Mouse (Mus musculus) kidney, adult 8-10 months (tissue): ENCODE results near the gene Prkacb.

Source experiments
- DNase-seq, 2 experiments: peaks; one replicate each; pipeline ENCODE4 v3.0.0; 2022

Gene Prkacb

GRCm38 (mm10) chr3:146712305-146712704 is 100.5 kb downstream of the Prkacb start:
- DNase-seq, result no peak

DNA sequence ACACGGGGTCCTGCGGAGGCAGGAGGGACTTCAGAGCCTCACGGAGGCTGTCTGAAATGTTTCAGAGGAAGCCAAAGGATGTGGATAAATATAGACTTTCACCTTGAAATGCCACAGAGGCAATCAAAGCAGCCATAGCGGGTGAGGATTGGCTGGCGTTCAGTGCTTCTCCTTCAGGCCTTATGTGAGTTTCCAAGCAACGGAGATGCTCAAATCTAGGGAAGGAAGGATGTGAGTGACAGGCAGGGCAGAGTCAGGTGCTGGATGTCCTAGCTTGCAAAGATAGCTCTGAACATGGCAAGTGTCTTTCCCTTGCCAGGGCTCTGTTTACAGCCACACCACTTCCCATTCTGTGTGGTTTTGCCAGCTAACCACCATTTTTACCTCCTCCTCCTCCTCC is 101.2 kb downstream of the Prkacb start:
- DNase-seq, result no peak

DNA sequence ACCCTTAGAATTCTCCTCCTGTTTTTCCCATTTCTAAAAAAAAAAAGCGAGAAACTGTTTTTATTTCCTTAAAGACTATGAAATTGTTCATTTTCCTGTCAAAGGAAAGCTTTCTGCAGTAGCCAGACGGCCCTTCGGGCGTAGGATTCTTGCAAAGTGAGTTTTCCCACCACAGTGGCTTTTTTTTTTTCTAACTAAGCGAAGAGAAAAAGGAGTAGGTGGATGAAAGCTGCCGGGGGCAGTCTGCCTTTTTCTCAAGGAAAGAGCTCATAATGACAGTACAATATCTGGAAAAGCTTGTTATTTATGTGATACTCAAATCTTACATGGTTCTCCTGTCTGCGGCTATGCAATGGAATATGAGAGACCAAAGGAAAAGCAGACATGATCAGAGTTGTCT is 101.7 kb downstream of the Prkacb start:
- DNase-seq, result no peak

- DNase-seq, result no peak
Observed at GRCm38 (mm10) chr3:146709086-146709485, 103.7 kb downstream of the Prkacb start.

DNA sequence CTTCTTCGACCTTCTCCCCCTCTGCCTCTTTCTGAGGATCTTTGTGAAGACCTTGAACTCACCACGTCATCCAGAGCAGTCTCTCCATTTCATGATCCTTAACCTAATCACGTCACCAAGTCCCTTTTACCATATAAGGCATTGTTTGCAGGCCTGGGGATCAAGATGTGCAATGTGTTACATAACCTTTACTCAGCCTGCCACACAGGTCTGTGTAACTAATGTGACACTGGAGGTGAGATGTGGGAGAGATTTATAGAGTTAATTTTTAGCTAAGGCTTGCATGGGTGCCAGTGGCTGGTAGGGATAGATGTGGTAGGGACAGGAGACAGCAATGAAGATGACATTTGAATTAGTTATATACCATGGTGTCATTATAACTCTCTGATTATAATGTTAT is 104.4 kb downstream of the Prkacb start:
- peak in 1 of 2 experiments; percentile 6 for DNase-seq

- no peak for DNase-seq
Observed at GRCm38 (mm10) chr3:146704099-146704498, 108.7 kb downstream of the Prkacb start.

- DNase-seq, result no peak
Observed at GRCm38 (mm10) chr3:146700051-146700450, 112.7 kb downstream of the Prkacb start.

GRCm38 (mm10) chr3:146698982-146699381 is 113.8 kb downstream of the Prkacb start:
- no peak for DNase-seq

DNA sequence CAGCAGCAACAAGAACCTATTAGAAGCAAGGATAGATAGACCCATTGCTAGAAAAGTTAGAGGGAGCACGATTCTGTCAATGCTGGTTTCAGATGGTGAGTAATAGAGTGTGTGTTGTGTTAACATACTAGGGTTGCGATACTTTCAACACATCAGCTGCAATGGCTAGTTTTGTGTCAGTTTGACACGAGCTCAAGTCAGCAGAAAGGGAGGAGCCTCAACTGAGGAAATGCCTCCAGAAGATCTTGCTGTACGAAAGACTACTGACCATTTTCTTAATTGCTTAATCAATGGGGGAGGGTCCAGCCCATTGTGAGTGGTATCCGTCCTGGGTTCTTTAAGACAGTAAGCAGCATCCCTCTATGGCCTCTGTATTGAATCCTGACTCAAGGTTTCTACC is 120.2 kb downstream of the Prkacb start:
- no peak for DNase-seq

DNA sequence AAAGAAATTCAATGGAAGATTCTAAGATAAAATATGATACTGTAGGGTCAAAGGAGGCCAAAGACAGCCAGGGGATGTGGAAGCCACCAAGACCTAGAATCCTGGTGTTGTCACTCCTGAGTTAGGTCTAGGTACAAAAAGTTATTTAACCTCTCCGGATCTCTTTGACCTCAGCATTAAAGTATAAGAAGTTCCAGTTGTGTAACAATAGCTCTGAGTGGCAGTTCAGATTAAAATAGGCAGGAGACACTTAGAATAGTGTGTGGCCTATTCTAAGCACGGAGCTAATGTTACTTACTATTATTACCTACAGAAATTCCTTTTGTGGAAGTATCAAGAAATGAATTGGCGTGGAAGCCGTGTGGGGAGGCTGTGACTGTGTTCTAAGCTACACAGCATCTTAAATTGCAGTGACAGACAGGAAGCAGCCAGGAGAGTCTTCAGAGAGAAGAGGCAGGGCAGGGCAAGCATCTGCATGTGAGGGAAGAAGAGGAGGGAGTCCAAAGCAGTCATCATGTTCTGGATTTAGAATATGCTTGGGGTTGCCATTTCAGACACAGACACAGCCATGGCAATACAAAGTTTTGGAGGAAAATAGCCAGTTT is 125.6 kb downstream of the Prkacb start:
- no peak for DNase-seq

GRCm38 (mm10) chr3:146686428-146686827 is 126.4 kb downstream of the Prkacb start:
- DNase-seq, result no peak

- peak; percentile 9 to 11 for DNase-seq
Observed at GRCm38 (mm10) chr3:146684811-146685675, 127.7 kb downstream of the Prkacb start, which contains the start of gene Samd13. Samd13 (minus strand) TSS chr3:146685592.

GRCm38 (mm10) chr3:146683095-146683494 is 129.7 kb downstream of the Prkacb start:
- no peak for DNase-seq

DNA sequence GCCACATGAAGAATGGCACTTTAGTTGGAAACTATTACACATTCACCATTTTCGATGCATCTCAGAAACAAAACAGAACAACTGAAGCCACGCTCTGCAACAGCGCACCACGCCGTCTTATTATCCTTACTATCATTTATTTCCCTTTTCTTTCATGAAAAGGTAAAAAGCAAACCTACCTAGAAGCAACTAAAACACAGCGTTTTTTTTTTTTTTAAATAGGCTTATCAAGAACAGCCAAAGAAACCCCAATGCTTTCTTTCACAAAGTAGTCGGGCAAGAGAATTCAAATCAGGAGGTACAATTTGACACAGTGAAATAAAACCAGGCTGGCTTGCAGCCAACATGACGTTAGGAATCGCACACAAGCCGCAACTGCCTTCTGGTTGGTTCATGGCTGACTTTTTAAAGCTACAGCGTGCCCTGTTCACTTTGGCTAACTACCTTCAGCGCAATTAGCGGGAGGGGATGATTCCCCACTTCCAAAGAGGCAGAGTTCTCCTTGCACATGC is 130.6 kb downstream of the Prkacb start:
- peak; percentile 31 to 65 for DNase-seq

GRCm38 (mm10) chr3:146681696-146682095 is 131.1 kb downstream of the Prkacb start:
- no peak for DNase-seq

DNA sequence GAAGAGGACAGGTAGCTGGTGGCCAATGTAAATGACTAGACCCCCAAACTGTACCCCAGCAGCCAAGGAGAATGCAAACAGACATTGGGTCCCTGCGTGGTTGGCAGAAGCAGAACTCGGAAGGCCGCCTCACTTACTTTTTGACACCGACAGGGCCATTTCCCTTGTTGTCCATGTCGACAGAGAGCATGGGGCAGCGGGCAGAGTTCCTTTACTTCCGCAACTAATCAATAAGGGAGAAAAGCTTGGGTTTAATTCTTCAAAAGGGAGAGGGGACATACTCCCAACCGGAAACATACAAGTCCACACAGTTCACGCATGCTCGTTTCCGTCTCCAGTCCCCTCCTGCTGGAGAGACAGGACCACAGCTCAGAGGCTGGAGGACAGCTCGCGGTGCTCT is 132.2 kb downstream of the Prkacb start:
- DNase-seq, result no peak

DNA sequence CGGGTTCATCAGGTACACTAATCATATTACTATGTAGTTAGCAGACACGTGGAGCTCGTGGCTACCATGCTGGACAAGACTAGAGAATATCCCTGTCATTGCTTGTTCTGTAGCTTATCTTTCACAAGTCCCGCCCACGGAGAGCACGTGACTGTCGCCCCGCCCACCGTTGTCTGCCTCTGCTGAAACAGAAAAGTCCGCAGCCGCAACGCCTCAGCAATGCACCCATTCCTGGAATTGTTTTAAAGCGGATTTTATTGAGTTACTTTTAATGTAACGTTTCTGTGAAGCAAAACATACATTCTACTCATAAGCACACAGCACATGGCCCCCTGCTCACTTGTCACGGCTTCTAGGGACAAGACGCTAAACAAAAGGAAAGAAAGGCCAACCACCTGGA is 133.1 kb downstream of the Prkacb start:
- DNase-seq, result no peak
